Mouse (Mus musculus): ENCODE results near the gene Atp5g3. TPM values are rescaled to one million over a fixed set of nuclear protein-coding genes. Genes with fewer than 3 reads are reported as not detected.
"Not testable (repeated sequence)": the region's sequence is repeated elsewhere in the genome, so short reads cannot be mapped to it uniquely, and the experiment has no call there.

The Atp5g3 gene
- total RNA-seq, 2 experiments from 2014 or later: 473 to 508 TPM

DNA sequence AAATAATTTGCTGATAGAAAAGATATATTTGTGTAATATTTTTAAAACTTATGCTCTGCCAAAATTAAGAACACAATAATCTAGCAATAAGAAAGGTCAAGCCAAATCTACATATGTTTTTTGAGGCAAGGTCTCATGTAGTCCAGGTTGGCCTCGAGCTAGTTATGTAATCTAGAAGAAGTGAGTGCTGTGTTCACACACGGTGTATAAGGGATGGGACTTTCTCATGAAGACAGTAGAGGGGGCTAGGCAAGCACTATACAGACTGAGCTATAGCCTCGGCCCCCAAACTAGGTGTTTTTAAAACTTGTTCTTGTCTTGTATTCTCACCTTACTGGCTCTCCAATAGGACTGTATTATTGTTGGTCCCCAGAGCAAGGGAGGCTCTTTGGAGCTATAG lies 14.4 kb upstream of the Atp5g3 start:
- no peak for DNase-seq (ENCODE audit: extremely low spot score in 1 of 2, low spot score in 2 of 2)
- no peak for TF ChIP-seq CTCF (IDR thresholded peaks at IDR 0.05)
- intact Hi-C loops (cut with DNase I): loop anchor here (1.0 to 10.0 kb wide), 3 partner anchors 31 to 737 kb away; no protein-coding TSS in a partner anchor
- Histone ChIP-seq H3K4me3 (no peak overlapping the region), H3K27ac (no peak overlapping the region)

DNA sequence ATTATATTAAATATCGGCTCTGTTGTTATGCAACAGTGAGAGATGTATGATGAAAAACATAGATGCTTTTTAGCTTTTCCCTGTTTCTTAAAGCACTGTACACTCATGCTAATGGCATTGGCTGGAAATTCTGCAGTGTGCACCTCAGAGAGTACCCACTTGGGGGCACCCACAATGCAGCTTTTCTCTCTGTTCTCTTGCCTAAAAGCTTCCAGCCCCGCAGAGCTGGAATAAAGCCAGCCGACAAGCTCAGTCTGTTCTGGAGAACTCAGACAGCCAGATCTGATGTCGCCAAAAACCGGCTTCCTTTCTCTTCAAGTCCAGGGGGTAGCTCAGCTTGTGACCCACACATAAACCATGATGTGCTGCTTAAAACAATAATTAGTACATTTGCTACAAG lies 14.0 kb upstream of the Atp5g3 start:
- intact Hi-C loops (cut with DNase I): loop anchor here (1.0 to 10.0 kb wide), 3 partner anchors 31 to 737 kb away; no protein-coding TSS in a partner anchor
- peak; percentile 70 to 79 for DNase-seq (ENCODE audit: extremely low spot score in 1 of 2, low spot score in 2 of 2)
- peak; percentile 61 for TF ChIP-seq CTCF (IDR thresholded peaks at IDR 0.05)
- Histone ChIP-seq H3K27ac (no peak overlapping the region), H3K4me3 (no peak overlapping the region)

DNA sequence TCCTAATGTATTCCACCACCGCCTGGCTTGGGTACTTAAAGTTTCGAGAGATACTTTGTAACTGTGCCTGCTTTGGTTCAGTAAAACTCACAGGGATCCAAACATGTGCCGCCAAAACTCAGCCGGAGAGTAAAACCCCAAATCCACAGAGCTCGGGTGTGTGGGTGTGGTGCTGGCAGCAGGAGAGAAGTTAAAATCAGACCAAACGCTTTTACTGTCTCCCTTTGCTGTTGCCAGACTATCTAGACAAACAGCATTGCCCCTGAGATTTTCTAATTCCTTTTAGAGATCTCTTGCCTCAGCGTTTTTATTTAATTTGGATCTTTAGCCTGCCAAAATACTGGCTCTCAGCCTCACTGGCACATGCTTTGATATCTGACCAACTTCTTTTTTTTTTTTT lies 8.5 kb upstream of the Atp5g3 start:
- H3K4me3 ChIP-seq: no peak overlapping the region
- peak; percentile 20 to 46 for DNase-seq (ENCODE audit: extremely low spot score in 1 of 2, low spot score in 2 of 2)
- no peak overlapping the region for H3K27ac ChIP-seq
- intact Hi-C loops (cut with DNase I): loop anchor here (10.0 kb wide), 1 partner anchor 75 kb away; no protein-coding TSS in a partner anchor
- TF ChIP-seq CTCF (IDR thresholded peaks at IDR 0.05): no peak

DNA sequence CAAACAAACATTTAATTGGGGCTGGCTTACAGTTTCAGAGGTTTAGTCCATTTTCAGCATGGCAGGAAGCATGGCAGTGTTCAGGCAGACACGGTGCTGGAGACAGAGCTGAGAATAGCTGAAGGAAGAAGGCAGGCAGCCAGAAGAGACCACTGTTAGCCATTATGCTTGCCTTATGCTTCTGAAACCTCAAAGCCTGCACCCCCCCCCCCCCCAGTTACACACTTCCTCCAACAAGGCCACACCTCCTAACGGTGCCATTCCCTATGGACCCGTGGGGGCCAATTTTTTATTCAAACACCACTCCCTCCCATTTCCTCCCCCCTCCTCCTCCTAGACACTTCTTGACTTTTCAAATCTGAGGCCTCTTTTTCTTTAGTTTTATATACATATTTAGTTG lies 1.1 kb upstream of the Atp5g3 start:
- H3K27ac ChIP-seq: no peak overlapping the region
- no peak for TF ChIP-seq CTCF (IDR thresholded peaks at IDR 0.05)
- DNase-seq (ENCODE audit: extremely low spot score in 1 of 2, low spot score in 2 of 2): no peak
- H3K4me3 ChIP-seq: no peak overlapping the region
- intact Hi-C loops (cut with DNase I): no loop called here

DNA sequence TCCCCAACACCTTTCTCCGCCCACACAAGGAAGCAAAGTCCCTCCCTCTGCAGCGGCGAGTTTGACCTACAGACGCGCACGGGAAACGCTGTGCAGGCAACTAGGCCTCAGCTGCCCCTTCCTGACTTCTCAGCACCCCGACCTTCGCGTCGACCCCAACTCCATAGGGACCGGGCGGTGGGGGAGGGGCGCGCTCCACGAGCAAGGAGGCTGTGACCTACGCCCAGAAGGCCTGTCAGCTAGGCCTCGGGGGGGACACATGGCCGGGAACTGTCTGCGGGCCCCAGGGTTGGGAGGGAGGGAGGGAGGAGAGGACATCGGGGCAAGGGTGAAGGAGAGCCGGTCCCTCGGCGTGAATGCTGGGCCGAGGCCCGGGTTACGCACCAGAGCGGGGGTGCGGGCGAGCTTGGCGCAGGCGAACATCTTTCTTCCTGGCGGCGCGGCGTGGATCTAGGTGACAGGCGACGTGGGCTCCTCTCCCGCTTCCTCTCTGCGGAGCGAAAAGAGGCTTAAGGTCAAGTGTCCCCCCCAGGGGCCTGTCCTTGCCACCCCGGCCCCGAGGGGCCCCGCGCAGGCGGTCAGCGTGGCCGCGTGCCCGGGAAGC lies 453 bp downstream of the Atp5g3 start:
- intact Hi-C loops (cut with DNase I): loop anchor here (1.0 kb wide), 1 partner anchor 18 kb away; the partner anchor contains the start of gene Atf2
- peak; percentile 42 to 43 for DNase-seq (ENCODE audit: extremely low spot score in 1 of 2, low spot score in 2 of 2)
- no peak for TF ChIP-seq CTCF (IDR thresholded peaks at IDR 0.05)
- Histone ChIP-seq H3K27ac (peak overlapping the region; percentile 98), H3K4me3 (peak overlapping the region; percentile 93)

DNA sequence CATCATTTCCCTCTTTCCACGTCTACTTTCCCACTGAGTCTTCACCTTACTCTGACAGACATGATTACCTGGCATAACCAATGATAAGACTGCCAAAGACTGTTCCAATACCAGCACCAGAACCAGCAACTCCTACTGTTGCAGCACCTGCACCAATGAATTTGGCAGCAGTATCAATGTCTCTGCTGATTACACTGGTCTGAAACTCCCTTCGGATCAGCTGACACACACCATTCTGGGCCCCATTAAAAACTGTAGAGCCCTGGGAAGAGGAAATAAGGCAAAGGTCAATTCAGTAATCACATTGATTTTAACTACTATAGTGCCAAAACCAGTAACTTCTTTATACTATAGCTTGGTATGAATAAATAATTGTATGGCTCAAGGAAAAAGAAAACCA lies 2.0 kb downstream of the Atp5g3 start:
- no peak for TF ChIP-seq CTCF (IDR thresholded peaks at IDR 0.05)
- intact Hi-C loops (cut with DNase I): no loop called here
- no peak overlapping the region for H3K27ac ChIP-seq
- H3K4me3 ChIP-seq: no peak overlapping the region
- DNase-seq (ENCODE audit: extremely low spot score in 1 of 2, low spot score in 2 of 2): no peak

DNA sequence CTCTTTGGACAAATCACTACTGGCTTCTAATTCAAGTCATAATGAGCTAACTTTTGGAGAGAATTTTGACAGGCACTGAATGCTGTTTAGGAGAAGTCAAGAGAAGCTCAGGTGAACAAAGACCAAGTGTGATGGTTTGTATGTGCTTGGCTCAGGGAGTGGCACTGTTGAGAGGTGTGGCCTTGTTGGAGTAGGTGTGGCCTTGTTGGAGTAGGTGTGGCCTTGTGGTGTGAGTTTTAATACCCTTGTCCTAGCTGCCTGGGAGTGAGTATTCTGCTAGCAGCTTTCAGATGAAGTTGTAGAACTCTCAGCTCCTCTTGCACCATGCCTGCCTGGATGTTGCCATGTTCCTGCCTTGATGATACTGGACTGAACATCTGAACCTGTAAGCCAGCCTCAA lies 6.4 kb downstream of the Atp5g3 start:
- DNase-seq (ENCODE audit: extremely low spot score in 1 of 2, low spot score in 2 of 2); H3K27ac ChIP-seq; H3K4me3 ChIP-seq; intact Hi-C loops (cut with DNase I): not testable (repeated sequence)

DNA sequence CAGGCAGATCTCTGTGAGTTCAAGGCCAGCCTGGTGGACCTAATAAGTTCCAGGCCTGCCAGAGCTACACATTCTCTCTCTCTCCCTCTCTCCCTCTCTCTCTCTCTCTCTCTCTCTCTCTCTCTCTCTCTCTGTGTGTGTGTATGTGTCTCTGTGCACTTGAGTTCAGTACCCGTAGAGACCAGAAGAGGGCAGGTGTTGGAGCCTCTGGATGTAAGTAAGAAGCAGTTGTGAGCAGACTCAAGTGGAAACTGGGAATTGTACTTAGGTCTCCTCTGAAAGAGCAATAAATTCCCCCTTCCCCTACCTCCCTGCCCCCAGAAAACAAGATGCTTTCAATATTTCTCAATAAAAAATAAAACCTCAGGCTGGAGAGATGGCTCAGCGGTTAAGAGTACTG lies 7.6 kb downstream of the Atp5g3 start:
- TF ChIP-seq CTCF (IDR thresholded peaks at IDR 0.05): no peak; the same call in none of the 2 replicates
- DNase-seq (ENCODE audit: extremely low spot score in 1 of 2, low spot score in 2 of 2): no peak
- no peak overlapping the region for H3K4me3 ChIP-seq
- H3K27ac ChIP-seq: no peak overlapping the region
- intact Hi-C loops (cut with DNase I): no loop called here

DNA sequence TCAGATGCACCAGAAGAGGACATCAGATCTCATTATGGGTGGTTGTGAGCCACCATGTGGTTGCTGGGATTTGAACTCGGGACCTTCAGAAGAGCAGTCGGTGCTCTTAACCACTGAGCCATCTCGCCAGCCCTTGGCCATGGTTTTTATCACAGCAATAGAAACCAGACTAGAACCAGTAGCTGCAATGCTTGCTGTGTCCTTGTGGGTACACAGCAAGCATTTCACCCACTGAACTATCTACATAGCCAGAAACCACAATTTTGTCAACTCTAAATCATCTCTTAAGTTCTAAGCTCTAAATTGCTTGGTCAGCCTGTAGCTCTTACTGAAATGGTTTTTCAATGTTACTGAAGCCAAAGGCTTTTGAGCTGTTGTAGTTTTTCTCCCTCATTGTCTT lies 8.8 kb downstream of the Atp5g3 start:
- intact Hi-C loops (cut with DNase I); H3K27ac ChIP-seq; DNase-seq (ENCODE audit: extremely low spot score in 1 of 2, low spot score in 2 of 2); H3K4me3 ChIP-seq: not testable (repeated sequence)

DNA sequence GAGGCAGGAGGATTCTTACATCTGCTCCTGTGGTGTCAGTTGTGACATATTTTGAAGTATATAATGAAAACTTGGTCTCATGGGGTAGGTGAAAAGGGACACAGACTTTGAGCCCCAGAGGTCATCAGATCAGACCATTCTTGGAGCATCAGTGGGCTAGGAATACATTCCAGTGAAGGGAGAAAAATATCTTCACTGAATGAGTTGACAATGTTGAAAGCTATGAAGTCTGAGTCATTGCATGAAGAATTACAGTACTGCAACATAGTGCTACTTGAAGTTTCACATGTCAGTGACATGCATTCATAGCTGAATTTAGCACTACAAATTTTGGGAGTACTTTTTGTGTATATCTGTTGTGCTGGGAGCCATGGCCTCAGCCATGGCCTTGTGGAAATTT lies 10.0 kb downstream of the Atp5g3 start:
- no peak for DNase-seq (ENCODE audit: extremely low spot score in 1 of 2, low spot score in 2 of 2)
- intact Hi-C loops (cut with DNase I): no loop called here
- no peak for TF ChIP-seq CTCF (IDR thresholded peaks at IDR 0.05)
- no peak overlapping the region for H3K4me3 ChIP-seq
- no peak overlapping the region for H3K27ac ChIP-seq

DNA sequence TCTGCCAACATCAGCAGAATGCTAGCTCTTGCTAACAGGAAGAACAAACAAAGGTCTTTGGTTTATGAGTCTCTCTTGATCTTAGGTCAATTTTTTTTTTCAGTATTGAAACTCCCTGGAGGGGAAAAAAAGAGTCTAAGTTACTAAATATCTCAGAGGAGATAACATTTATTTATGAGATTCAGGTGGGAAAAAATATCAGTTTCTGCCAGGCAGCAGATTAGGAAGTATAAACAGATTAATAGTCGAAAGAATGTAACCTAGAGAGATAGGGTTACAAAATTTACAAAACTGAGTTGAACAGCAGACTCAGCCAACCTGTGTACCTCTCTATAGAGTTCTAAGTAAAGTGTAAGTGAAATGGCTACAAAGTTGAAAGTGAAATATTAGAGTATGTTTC lies 10.8 kb downstream of the Atp5g3 start:
- Histone ChIP-seq H3K4me3 (no peak overlapping the region), H3K27ac (no peak overlapping the region)
- no peak for DNase-seq (ENCODE audit: extremely low spot score in 1 of 2, low spot score in 2 of 2)
- no peak for TF ChIP-seq CTCF (IDR thresholded peaks at IDR 0.05)
- intact Hi-C loops (cut with DNase I): no loop called here

DNA sequence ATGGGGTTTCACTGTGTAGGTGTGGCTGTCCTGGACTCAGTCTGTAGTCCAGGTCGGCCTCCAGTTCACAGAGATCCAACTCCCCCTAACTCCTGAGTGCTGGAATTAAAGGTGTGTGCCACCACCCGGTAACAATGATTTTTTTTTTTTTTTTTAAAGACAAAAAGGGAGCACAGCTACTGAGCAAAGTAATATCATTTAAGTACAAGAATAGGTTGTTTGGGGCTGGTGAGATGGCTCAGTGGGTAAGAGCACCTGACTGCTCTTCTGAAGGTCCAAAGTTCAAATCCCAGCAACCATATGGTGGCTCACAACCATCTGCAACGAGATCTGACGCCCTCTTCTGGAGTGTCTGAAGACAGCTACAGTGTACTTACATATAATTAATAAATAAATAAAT lies 14.2 kb downstream of the Atp5g3 start:
- H3K27ac ChIP-seq; intact Hi-C loops (cut with DNase I); H3K4me3 ChIP-seq; DNase-seq (ENCODE audit: extremely low spot score in 1 of 2, low spot score in 2 of 2): not testable (repeated sequence)
